Mouse (Mus musculus) bone marrow, adult 2 months (tissue): Measurements from ENCODE around the gene Taok1.

Experiments
- CTCF ChIP-seq: fragments of 200-500 bp; IDR thresholded peaks from 2 replicates; pipeline ENCODE4 v1.5.1; 2011; ENCODE audit warnings: low read length, control low read depth; ENCODE audit not compliant: control insufficient read depth, insufficient read depth
- POLR2A ChIP-seq: fragments of 200-500 bp; IDR thresholded peaks from 2 replicates; pipeline ENCODE4 v1.6.1; 2011; ENCODE audit warnings: low read depth, mild to moderate bottlenecking, control low read depth, low read length, borderline replicate concordance; ENCODE audit not compliant: control insufficient read depth

GRCm38 (mm10) chr11:77491123-77491501 is 116.5 kb downstream of the Taok1 start:
- peak; percentile 93 for TF ChIP-seq CTCF
- peak; percentile 23; the same call in 1 of the 2 replicates for TF ChIP-seq POLR2A
